Mouse (Mus musculus): ENCODE results near the gene Rex1bd. TPM values are rescaled to one million over a fixed set of nuclear protein-coding genes. Genes with fewer than 3 reads are reported as not detected.

Rex1bd gene
- total RNA-seq (2021), result 100 to 1,000 TPM; 108 to 110 TPM
- long read RNA-seq, experiment 1, transcript Rex1bd-205 (4 exons, 725 nt), result minor isoform, 6 of 97 reads
- long read RNA-seq, experiment 1, transcript Rex1bd-201 (5 exons, 671 nt), result minor isoform, 25 of 97 reads
- long read RNA-seq, experiment 1, transcript Rex1bd-207 (3 exons, 542 nt), result major isoform, 52 of 97 reads
- long read RNA-seq, experiment 1, partial matches to known transcripts, result 4 of 97 reads
- long read RNA-seq, experiment 1, other reads (novel, unspliced or antisense), result 5 of 97 reads
- long read RNA-seq, experiment 2, transcript Rex1bd-205 (4 exons, 725 nt), result minor isoform, 7 of 70 reads
- long read RNA-seq, experiment 2, transcript Rex1bd-204 (4 exons, 632 nt), result minor isoform, 5 of 70 reads
- long read RNA-seq, experiment 2, transcript Rex1bd-201 (5 exons, 671 nt), result minor isoform, 19 of 70 reads
- long read RNA-seq, experiment 2, transcript Rex1bd-207 (3 exons, 542 nt), result major isoform, 36 of 70 reads
- long read RNA-seq, experiment 2, partial matches to known transcripts, result 1 of 70 reads
- long read RNA-seq, experiment 2, other reads (novel, unspliced or antisense), result 1 of 70 reads

DNA sequence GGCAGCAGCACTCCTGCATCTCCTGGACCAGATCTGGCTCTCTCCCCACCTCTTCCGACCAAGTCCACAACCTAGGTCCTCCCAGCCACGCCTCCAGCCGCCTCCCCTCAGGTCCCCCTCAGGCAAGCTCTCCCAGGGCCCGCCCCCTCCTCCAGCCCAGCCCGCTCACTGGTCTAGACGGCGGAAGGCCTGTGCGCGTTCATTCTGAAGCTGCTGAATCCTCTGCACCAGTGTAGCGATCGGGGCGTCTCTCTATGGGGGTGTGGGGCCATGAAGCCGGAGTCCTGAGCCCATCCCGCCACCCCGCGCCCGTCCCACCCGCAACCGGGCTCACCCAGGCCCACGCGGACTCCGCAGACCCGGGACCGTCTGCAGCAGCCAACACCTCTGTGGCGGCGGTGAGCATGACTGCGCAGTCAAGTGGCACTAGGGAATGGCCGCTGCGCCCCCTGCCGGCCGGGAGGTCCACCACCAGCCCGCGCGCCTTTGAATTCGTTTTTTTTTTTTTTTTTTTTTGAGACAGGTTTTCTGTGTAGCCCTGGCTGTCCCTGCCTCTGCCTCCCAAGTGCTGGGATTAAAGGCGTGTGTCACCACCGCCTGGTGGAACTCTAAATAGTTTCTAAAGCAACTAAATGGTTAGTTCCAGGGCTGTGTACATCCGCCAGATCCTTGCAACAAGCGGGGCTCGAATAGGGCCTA is at the start of gene Rex1bd:
TSS of gene Rex1bd (minus strand) at position 425 of the 699 bp plus-strand sequence.
- peak; percentile 88 for TF ChIP-seq CTCF (IDR thresholded peaks at IDR 0.05)
- intact Hi-C loops (cut with DNase I), result loop anchor here (1.0 to 10.0 kb wide), 3 partner anchors 32 to 152 kb away; partner anchors contain the start of genes Ell and Upf1
- DNase-seq (ENCODE audit: extremely low spot score in 1 of 2, low spot score in 2 of 2), result peak; percentile 91 to 94
- Histone ChIP-seq H3K27ac (peak within 1 kb of the TSS; percentile 99), H3K4me3 (peak within 1 kb of the TSS; percentile 73)

DNA sequence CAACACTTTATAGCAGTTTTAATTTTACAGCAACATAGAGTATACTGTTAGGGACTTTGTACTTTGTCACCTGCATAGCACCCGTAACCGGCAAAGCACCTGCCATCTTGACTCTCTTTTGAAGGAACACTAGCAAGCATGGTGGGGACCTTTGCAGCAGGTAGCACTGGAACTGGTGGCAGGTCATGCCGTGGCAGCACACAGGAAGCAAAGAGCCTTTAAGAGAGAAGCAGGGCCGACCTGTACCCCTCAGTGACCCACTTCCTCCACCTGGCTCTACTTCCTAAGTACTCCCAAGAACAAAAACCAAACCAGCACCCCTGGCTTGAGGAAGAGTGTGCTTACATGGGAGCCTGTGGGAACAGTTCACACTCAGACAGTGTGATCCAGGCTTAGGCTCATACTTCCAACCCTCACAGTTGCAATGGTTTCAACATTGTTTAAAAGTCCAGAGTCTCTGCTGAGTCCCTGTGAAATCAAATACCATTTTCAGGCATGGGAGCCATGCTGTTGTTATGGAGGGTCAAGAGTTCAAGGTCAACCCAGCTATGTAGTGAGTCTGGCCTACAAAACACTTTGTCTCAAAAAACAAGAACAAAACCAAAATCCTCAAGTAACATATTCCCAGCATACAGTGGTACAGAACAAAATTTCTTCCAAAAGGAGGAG is 48.7 kb upstream of the Rex1bd start:
- no peak for DNase-seq (ENCODE audit: extremely low spot score in 1 of 2, low spot score in 2 of 2)
- intact Hi-C loops (cut with DNase I), result no loop called here

DNA sequence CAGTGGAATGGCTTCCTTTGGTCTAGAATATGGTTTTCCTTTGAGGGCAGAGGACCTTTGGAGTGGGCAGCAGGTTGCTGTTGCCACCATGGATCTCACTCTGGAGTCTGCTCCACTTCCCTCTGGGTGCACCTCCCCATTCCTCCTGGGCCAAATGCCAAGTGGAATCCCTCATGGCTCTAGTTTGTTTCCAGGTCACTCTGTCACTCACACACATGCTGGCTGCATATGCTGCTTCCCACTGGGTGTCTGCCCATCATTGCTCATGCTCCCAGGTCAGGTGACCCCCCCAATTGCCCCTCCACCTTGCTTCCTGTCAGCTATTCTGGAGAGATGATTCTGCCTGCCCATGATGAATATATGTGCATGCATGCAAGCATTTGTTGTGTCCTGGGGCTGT is 47.2 kb upstream of the Rex1bd start:
- H3K27ac ChIP-seq, result peak overlapping the region; percentile 65; the same call in 1 of the 2 replicates
- DNase-seq (ENCODE audit: extremely low spot score in 1 of 2, low spot score in 2 of 2), result no peak
- intact Hi-C loops (cut with DNase I), result no loop called here
- TF ChIP-seq CTCF (IDR thresholded peaks at IDR 0.05), result no peak
- H3K4me3 ChIP-seq, result no peak overlapping the region

More for the DNA sequence above, 48.7 kb upstream of the Rex1bd start:
- no peak for TF ChIP-seq CTCF (IDR thresholded peaks at IDR 0.05)
- Histone ChIP-seq H3K4me3 (no peak overlapping the region), H3K27ac (no peak overlapping the region)

DNA sequence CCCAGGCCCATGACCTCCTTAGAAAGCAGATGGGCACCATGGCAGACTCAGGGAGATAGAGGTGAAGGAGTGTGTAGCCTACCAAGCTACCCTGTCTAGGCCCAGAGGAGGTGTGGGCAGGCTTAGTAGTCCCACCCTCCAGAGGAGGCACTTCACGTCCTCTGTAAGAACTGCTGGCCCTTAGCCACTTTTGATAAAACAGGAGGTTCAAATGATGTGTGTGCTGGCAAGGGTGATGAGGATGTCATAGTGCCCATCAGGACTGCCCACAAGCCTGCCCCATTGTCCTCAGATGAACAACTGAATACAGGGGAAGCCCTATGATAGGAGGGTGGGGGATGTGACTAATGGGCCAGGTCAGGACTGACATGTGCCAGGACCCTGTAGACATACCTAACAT is 46.3 kb upstream of the Rex1bd start:
- no peak for TF ChIP-seq CTCF (IDR thresholded peaks at IDR 0.05)
- intact Hi-C loops (cut with DNase I), result no loop called here
- no peak for DNase-seq (ENCODE audit: extremely low spot score in 1 of 2, low spot score in 2 of 2)
- H3K27ac ChIP-seq, result peak overlapping the region; percentile 65
- no peak overlapping the region for H3K4me3 ChIP-seq

DNA sequence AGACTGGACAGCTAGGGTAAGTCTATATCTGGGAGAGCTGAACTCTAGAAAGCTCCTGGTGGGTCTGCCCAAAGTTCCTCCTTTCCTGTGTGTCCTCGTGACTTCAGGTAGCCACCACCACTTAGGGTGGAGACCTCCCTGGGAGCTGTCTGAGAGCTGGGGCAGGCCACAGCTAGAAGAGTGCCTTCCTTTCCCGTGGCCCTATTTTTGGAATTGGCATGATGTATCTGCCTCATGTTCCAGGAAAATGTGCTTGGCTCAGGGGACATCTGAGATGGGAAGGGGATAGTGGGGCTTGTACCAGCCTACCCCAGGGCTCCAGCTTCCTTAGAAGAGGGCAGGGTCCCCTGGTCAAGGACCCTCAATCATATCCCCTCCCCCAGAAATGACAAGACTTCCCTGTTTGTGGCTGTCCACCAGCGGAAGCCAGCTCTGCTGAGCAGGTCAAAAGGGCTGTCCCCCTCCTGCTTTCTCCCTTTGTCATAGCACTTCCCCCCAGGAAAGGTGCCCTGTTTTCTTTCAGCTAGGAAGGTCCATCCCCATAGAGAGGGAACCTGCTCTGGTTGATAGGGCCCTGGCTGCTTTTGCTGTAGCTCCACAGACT is 45.1 kb upstream of the Rex1bd start:
- no peak for DNase-seq (ENCODE audit: extremely low spot score in 1 of 2, low spot score in 2 of 2)
- no peak for TF ChIP-seq CTCF (IDR thresholded peaks at IDR 0.05)
- intact Hi-C loops (cut with DNase I), result no loop called here
- Histone ChIP-seq H3K4me3 (no peak overlapping the region), H3K27ac (peak overlapping the region; percentile 65)

DNA sequence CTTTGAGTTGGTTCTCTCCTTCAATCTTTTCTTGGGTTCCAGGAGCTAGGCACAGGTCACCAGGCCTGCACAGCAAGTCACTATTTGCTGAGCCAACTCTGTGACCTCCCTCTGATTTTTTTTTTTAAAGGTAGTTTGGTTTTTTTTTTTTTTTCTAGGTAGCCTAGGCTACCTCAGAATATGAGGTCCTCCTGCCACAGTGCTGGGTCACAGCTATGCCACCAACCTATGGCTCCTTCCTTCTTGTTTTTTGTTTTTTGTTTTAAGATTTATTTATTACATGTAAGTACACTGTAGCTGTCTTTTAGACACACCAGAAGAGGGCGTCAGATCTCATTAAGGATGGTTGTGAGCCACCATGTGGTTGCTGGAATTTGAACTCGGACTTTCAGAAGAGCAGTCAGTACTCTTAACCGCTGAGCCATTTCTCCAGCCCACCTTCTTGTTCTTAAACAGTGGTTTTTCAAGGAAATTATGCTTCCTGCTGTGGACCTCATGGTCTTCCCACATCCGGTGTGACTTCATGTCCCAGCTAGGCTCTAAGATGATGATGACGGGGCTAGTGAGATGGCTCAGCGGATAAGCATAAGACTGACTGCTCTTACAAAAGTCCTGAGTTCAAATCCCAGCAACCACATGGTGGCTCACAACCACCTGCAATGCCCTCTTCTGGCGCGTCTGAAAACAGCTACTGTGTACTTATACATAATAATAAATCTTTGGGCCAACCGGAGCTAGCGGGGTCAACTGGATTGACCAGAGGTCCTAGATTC is 43.0 kb upstream of the Rex1bd start:
- no peak for DNase-seq (ENCODE audit: extremely low spot score in 1 of 2, low spot score in 2 of 2)
- intact Hi-C loops (cut with DNase I), result no loop called here
- H3K4me3 ChIP-seq, result no peak overlapping the region
- no peak overlapping the region for H3K27ac ChIP-seq
- no peak; the same call in 1 of the 2 replicates for TF ChIP-seq CTCF (IDR thresholded peaks at IDR 0.05)

DNA sequence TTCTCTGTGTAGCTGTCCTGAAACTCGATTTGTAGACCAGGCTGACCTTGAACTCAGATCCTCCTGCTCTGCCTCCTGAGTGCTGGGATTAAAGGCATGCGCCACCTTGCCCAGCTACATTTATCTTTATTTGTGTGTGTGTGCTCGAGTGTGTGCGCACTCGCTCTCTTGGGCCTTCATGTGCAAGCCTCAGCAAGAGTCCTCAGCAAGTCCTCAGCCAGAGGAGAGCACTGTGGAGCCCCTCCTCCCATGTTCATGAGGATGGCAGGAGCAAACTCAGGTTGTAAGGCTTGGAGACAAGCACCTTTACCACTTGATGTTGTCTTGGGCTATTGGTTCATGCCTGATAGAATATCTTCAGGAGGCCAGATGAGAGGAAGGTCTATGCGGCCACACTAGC is 41.2 kb upstream of the Rex1bd start:
- DNase-seq (ENCODE audit: extremely low spot score in 1 of 2, low spot score in 2 of 2), result no peak
- Histone ChIP-seq H3K27ac (no peak overlapping the region), H3K4me3 (no peak overlapping the region)
- no peak for TF ChIP-seq CTCF (IDR thresholded peaks at IDR 0.05)
- intact Hi-C loops (cut with DNase I), result no loop called here

DNA sequence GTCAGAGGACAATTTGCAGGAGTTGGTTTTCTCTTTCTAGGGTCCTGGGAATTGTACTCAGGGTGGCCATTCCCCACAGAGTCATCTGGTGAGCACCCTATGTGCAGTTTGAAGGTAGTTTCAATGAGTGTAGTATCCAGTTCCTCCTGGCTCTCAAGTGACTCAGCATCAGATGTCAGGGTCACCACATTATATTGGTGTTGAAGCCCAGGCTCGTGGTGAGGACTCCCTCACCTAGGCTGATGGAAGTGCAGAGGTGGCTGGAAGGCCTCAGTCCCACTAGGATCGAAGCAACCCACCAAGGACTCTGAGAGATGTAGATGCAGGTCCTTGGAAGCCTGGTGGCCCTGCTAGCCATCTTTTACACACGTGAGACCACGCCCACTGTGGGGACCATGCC is 39.9 kb upstream of the Rex1bd start:
- Histone ChIP-seq H3K4me3 (no peak overlapping the region), H3K27ac (no peak overlapping the region)
- intact Hi-C loops (cut with DNase I), result no loop called here
- no peak for TF ChIP-seq CTCF (IDR thresholded peaks at IDR 0.05)
- DNase-seq (ENCODE audit: extremely low spot score in 1 of 2, low spot score in 2 of 2), result no peak

DNA sequence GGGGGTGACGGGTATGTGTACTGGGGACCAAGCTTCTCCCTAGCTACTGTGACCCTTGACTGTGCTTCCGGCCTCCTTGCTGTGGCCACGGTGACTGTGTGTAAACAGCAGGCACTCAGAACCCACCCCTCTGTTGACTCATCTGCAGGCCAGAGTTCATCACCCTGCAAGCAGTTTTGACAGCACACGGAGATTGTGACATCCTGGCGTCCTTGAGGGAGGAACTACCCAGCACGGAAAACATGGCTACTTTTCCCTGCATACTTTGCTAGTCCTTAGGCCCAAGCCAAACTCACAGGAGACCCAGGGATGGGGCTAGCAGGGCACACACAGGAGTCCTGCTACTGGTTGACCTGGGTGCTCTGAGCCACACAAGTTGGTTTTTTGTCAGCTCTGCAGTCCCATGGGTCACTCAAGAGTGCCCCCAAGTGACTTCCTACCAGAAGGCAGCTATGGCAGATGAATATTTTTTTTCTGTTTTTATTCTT is 37.7 kb upstream of the Rex1bd start:
- no peak overlapping the region for H3K4me3 ChIP-seq
- TF ChIP-seq CTCF (IDR thresholded peaks at IDR 0.05), result peak; percentile 57
- no peak overlapping the region for H3K27ac ChIP-seq
- no peak for DNase-seq (ENCODE audit: extremely low spot score in 1 of 2, low spot score in 2 of 2)
- intact Hi-C loops (cut with DNase I), result no loop called here

DNA sequence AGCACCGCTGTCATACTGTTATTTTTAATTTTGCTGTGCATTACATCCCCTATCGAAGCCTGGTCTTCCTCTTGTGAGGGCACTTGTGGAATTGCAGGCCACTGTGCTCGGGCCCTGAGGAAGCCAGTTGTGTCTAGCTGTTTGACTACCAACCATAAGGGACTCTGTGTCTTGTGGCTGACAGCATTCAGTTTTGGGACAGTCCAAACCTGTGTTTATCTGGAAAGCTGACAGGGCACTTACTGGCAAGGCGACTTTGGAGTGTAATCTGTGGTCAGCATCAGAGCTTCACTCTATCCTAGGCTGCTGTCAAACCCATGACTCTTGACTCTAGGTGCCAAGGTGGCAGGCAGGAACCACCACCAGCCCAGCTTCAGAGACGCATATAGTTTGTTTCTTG is 34.5 kb upstream of the Rex1bd start:
- intact Hi-C loops (cut with DNase I), result no loop called here
- DNase-seq (ENCODE audit: extremely low spot score in 1 of 2, low spot score in 2 of 2), result no peak
- TF ChIP-seq CTCF (IDR thresholded peaks at IDR 0.05), result no peak
- peak overlapping the region; percentile 70 for H3K4me3 ChIP-seq
- no peak overlapping the region for H3K27ac ChIP-seq

Data from left cerebral cortex, adult 2 months (tissue).